Mouse (Mus musculus) myocyte (in vitro differentiated cells): ENCODE measurements around the gene Grin1.

Experiments used
- CEBPB ChIP-seq: IDR thresholded peaks from 2 replicates; pipeline ENCODE4 v1.6.1; 2011; ENCODE audit warnings: mild to moderate bottlenecking, moderate library complexity; ENCODE audit not compliant: poor library complexity, insufficient read depth, severe bottlenecking
- E2F4 ChIP-seq: IDR thresholded peaks from one replicate; pipeline ENCODE4 v1.6.1; 2011; ENCODE audit warnings: mild to moderate bottlenecking, control low read depth, moderate library complexity; ENCODE audit not compliant: insufficient read depth
- MAX ChIP-seq: IDR thresholded peaks from one replicate; pipeline ENCODE4 v1.6.1; 2011; ENCODE audit warnings: low read depth, mild to moderate bottlenecking, control low read depth
- MYOD1 ChIP-seq, 3 experiments: IDR thresholded peaks; one replicate each; pipeline ENCODE4 v1.6.1; 2011; ENCODE audit warnings: control low read depth in 2 of 3, low read depth in 2 of 3, mild to moderate bottlenecking in 2 of 3, moderate library complexity in 1 of 3; ENCODE audit not compliant: insufficient read length in 2 of 3, control insufficient read depth in 1 of 3
- MYOG ChIP-seq, 3 experiments: IDR thresholded peaks; one replicate each; pipeline ENCODE4 v1.6.1; 2011; ENCODE audit warnings: control low read depth in 2 of 3, low read depth in 2 of 3, mild to moderate bottlenecking in 2 of 3; ENCODE audit not compliant: insufficient read length in 2 of 3, control insufficient read depth in 1 of 3, insufficient read depth in 1 of 3
- POLR2A ChIP-seq: IDR thresholded peaks from one replicate; pipeline ENCODE4 v1.6.1; 2011; ENCODE audit warnings: low read depth, mild to moderate bottlenecking, control low read depth, moderate library complexity; ENCODE audit not compliant: insufficient read length
- POLR2AphosphoS2 ChIP-seq: IDR thresholded peaks from one replicate; pipeline ENCODE4 v1.6.1; 2011; ENCODE audit warnings: low read depth, control low read depth; ENCODE audit not compliant: insufficient read length
- SRF ChIP-seq: IDR thresholded peaks from one replicate; pipeline ENCODE4 v1.6.1; 2011; ENCODE audit warnings: low read depth; ENCODE audit not compliant: control insufficient read depth, insufficient read length
- TCF12 ChIP-seq: IDR thresholded peaks from one replicate; pipeline ENCODE4 v1.6.1; 2011; ENCODE audit warnings: mild to moderate bottlenecking, control low read depth; ENCODE audit not compliant: poor library complexity, insufficient read depth, severe bottlenecking
- TCF3 ChIP-seq: IDR thresholded peaks from one replicate; pipeline ENCODE4 v1.6.1; 2011; ENCODE audit warnings: low read depth, control low read depth; ENCODE audit not compliant: insufficient read length
- USF1 ChIP-seq: IDR thresholded peaks from one replicate; pipeline ENCODE4 v1.6.1; 2011; ENCODE audit warnings: low read depth, mild to moderate bottlenecking, control low read depth, moderate library complexity

GRCm38 (mm10) chr2:25291184-25292053 is 27.6 kb downstream of the Grin1 start:
- no peak for TF ChIP-seq SRF
- no peak for TF ChIP-seq MAX
- no peak for TF ChIP-seq POLR2A
- TF ChIP-seq POLR2AphosphoS2 = no peak
- TF ChIP-seq CEBPB = no peak
- no peak for TF ChIP-seq MYOD1 (IDR thresholded peaks at IDR 0.05; ENCODE audit: control insufficient read depth in 1 of 3, insufficient read length in 2 of 3, low read depth in 2 of 3)
- TF ChIP-seq TCF12 = no peak
- TF ChIP-seq E2F4 = no peak
- TF ChIP-seq USF1 = no peak
- no peak for TF ChIP-seq TCF3
- TF ChIP-seq MYOG (IDR thresholded peaks at IDR 0.05; ENCODE audit: control insufficient read depth in 1 of 3, insufficient read depth in 1 of 3, insufficient read length in 2 of 3, low read depth in 2 of 3) = no peak
